36 mouse cellular contexts compared by ENCODE assay signal in genomic region chr9:54531421-54531820, GRCm38 (mm10). TPM values are rescaled to one million over a fixed set of nuclear protein-coding genes. Genes with fewer than 3 reads are reported as not detected.
"Had no signal": no experiment of that assay in that cellular context is flagged by ENCODE, and none has a peak within 500 bp of the region (broad histone marks: within the 10 kb centered on the region; RNA-seq: fewer than 3 reads in every experiment).

No protein-coding gene starts in this region.

- ATAC-seq: hindbrain, postnatal 0 days; intestine, embryonic 16.5 days had no signal

- H3K4me1 ChIP-seq: kidney, embryonic 15.5 days; liver, embryonic 13.5 days had no signal

- H3K4me3 ChIP-seq: hindbrain, embryonic 13.5 days; hindbrain, embryonic 15.5 days; kidney, embryonic 15.5 days; left cerebral cortex, adult 2 months; limb, embryonic 10.5 days; limb, embryonic 12.5 days; liver, embryonic 13.5 days had no signal

- DNase-seq: gastrocnemius, postnatal 14 days; gastrocnemius, postnatal 36 days; heart, adult 18-20 months; heart, postnatal 10 days; kidney, adult 11 months; kidney, adult 2 months; kidney, adult 9 months; kidney, postnatal 14 days; kidney, postnatal 36 days; liver; liver, embryonic 13.5 days had no signal

- H3K36me3 ChIP-seq: hindbrain, embryonic 13.5 days; hindbrain, embryonic 15.5 days; kidney, embryonic 15.5 days; limb, embryonic 10.5 days; limb, embryonic 12.5 days; liver, embryonic 13.5 days had no signal

- H3K4me2 ChIP-seq: heart, embryonic 11.5 days; hindbrain, embryonic 13.5 days; hindbrain, embryonic 15.5 days; kidney, embryonic 15.5 days; limb, embryonic 12.5 days; liver, embryonic 11.5 days; liver, embryonic 13.5 days had no signal

- H3K27me3 ChIP-seq: hindbrain, embryonic 13.5 days; hindbrain, embryonic 15.5 days; kidney, embryonic 15.5 days; limb, embryonic 12.5 days; liver, embryonic 13.5 days had no signal

- H3K9ac ChIP-seq: hindbrain, embryonic 13.5 days; hindbrain, embryonic 15.5 days; kidney, embryonic 15.5 days; limb, embryonic 12.5 days; liver, embryonic 13.5 days had no signal

- H3K9me3 ChIP-seq: hindbrain, embryonic 13.5 days; hindbrain, embryonic 15.5 days; kidney, embryonic 15.5 days; limb, embryonic 10.5 days; limb, embryonic 12.5 days; liver, embryonic 13.5 days had no signal

- H3K27ac ChIP-seq: hindbrain, embryonic 13.5 days; hindbrain, embryonic 15.5 days; hindbrain, postnatal 0 days; kidney, embryonic 15.5 days; kidney, postnatal 0 days; left cerebral cortex, adult 2 months; limb, embryonic 10.5 days; limb, embryonic 12.5 days; liver, embryonic 13.5 days had no signal

RNA-seq across cellular contexts. Expression of gene Sh2d7, which starts 7.4 kb away (rescaled TPM):
- total RNA-seq: gastrocnemius, adult 18-20 months; gastrocnemius, adult 8-10 months; gastrocnemius, postnatal 14 days; gastrocnemius, postnatal 36 days; heart, adult 8-10 months; heart, postnatal 10 days; heart, postnatal 25 days; hematopoietic stem cell, adult 5-6 weeks; hindbrain, postnatal 0 days; layer of hippocampus, postnatal 10 days; layer of hippocampus, postnatal 25 days; left cerebral cortex, postnatal 14 days; left cerebral cortex, postnatal 36 days had no signal
- polyA plus RNA-seq: gonadal fat pad, adult 2 months; heart, embryonic 11.5 days; heart, embryonic 14.5 days; heart, embryonic 16.5 days; hindbrain, embryonic 15.5 days; intestine, embryonic 14.5 days; intestine, embryonic 16.5 days; kidney, adult 2 months; kidney, embryonic 15.5 days; kidney, postnatal 0 days; limb, embryonic 10.5 days; limb, embryonic 12.5 days; limb, embryonic 14.5 days; liver, embryonic 11.5 days; liver, embryonic 13.5 days had no signal

RNA-seq across cellular contexts. Expression of gene Cib2, which starts 28.6 kb away (rescaled TPM):
- total RNA-seq: hematopoietic stem cell, adult 5-6 weeks had no signal
